Mouse (Mus musculus): Measurements from ENCODE around the gene Hectd3. TPM values are rescaled to one million over a fixed set of nuclear protein-coding genes. Genes with fewer than 3 reads are reported as not detected.
A peak's percentile ranks its signal among the peaks of the same experiment; 100 is the strongest.

Hectd3 gene
- total and polyA plus RNA-seq, 2 experiments from 2014 or later, result 5.6 to 14.4 TPM

GRCm38 (mm10) chr4:117039925-117040687 is 45.0 kb downstream of the Hectd3 start:
- no peaks in the 10 kb centered on the region for H3K36me3 ChIP-seq (replicated peaks; ENCODE audit: control insufficient read depth, insufficient read depth, low read length)
- no peak overlapping the region for H3K4me2 ChIP-seq (ENCODE audit: low read depth, low read length)
- H3K4me3 ChIP-seq (ENCODE audit: low read depth, low read length), result no peak overlapping the region
- H3K9me3 ChIP-seq (replicated peaks; ENCODE audit: control insufficient read depth, low read length), result no peaks in the 10 kb centered on the region
- 51% methylated on average over 9 of the region's 9 CpGs for WGBS
- H3K4me1 ChIP-seq (ENCODE audit: control insufficient read depth, insufficient read depth), result no peaks in the 10 kb centered on the region; the same call in 1 of the 2 replicates
- H3K9ac ChIP-seq (replicated peaks; ENCODE audit: low read depth, low read length), result no peak overlapping the region
- H3K27me3 ChIP-seq (ENCODE audit: control insufficient read depth, insufficient read depth, low read length), result no peaks in the 10 kb centered on the region
- DNase-seq (ENCODE audit: low spot score) (no peak), ATAC-seq (ENCODE audit: insufficient read depth, low read depth) (no peak)
- H3K27ac ChIP-seq (ENCODE audit: low read depth), result peak overlapping the region; percentile 36
- TF ChIP-seq EP300 (IDR thresholded peaks at IDR 0.05; ENCODE audit: low read depth), result no peak
- no peak for TF ChIP-seq CTCF (IDR thresholded peaks at IDR 0.05; ENCODE audit: low read depth)

GRCm38 (mm10) chr4:117040791-117041190 is 45.7 kb downstream of the Hectd3 start:
- Histone ChIP-seq H3K27ac (ENCODE audit: low read depth) (peak overlapping the region; percentile 36), H3K4me2 (ENCODE audit: low read depth, low read length) (no peak overlapping the region), H3K4me1 (ENCODE audit: control insufficient read depth, insufficient read depth) (no peaks in the 10 kb centered on the region; the same call in 1 of the 2 replicates), H3K36me3 (replicated peaks; ENCODE audit: control insufficient read depth, insufficient read depth, low read length) (no peaks in the 10 kb centered on the region), H3K27me3 (ENCODE audit: control insufficient read depth, insufficient read depth, low read length) (no peaks in the 10 kb centered on the region), H3K9me3 (replicated peaks; ENCODE audit: control insufficient read depth, low read length) (no peaks in the 10 kb centered on the region), H3K4me3 (ENCODE audit: low read depth, low read length) (no peak overlapping the region), H3K9ac (replicated peaks; ENCODE audit: low read depth, low read length) (no peak overlapping the region)
- TF ChIP-seq EP300 (IDR thresholded peaks at IDR 0.05; ENCODE audit: low read depth) (no peak), CTCF (IDR thresholded peaks at IDR 0.05; ENCODE audit: low read depth) (no peak)
- no peak for ATAC-seq (ENCODE audit: insufficient read depth, low read depth)
- DNase-seq (ENCODE audit: low spot score), result no peak
- 29% methylated on average over 1 of the region's 1 CpGs for WGBS

- Histone ChIP-seq H3K36me3 (replicated peaks; ENCODE audit: control insufficient read depth, insufficient read depth, low read length) (no peaks in the 10 kb centered on the region), H3K27me3 (ENCODE audit: control insufficient read depth, insufficient read depth, low read length) (no peaks in the 10 kb centered on the region), H3K9ac (replicated peaks; ENCODE audit: low read depth, low read length) (no peak overlapping the region), H3K4me2 (ENCODE audit: low read depth, low read length) (no peak overlapping the region), H3K9me3 (replicated peaks; ENCODE audit: control insufficient read depth, low read length) (no peaks in the 10 kb centered on the region), H3K4me3 (ENCODE audit: low read depth, low read length) (no peak overlapping the region), H3K4me1 (ENCODE audit: control insufficient read depth, insufficient read depth) (no peaks in the 10 kb centered on the region; the same call in 1 of the 2 replicates), H3K27ac (ENCODE audit: low read depth) (peak overlapping the region; percentile 36)
- DNase-seq (ENCODE audit: low spot score) (peak; percentile 53), ATAC-seq (ENCODE audit: insufficient read depth, low read depth) (peak; percentile 30; the same call in 1 of the 2 replicates)
- WGBS, result 40% methylated on average over 4 of the region's 4 CpGs
- TF ChIP-seq CTCF (IDR thresholded peaks at IDR 0.05; ENCODE audit: low read depth) (no peak), EP300 (IDR thresholded peaks at IDR 0.05; ENCODE audit: low read depth) (no peak)
Observed at GRCm38 (mm10) chr4:117041283-117041721, 46.2 kb downstream of the Hectd3 start.

- whole genome bisulfite sequencing, result 44% methylated on average over 3 of the region's 3 CpGs
- Histone ChIP-seq H3K4me1 (ENCODE audit: control insufficient read depth, insufficient read depth) (no peaks in the 10 kb centered on the region), H3K9ac (replicated peaks; ENCODE audit: low read depth, low read length) (no peak overlapping the region), H3K36me3 (replicated peaks; ENCODE audit: control insufficient read depth, insufficient read depth, low read length) (0 out of 2 replicates have a peak, but pooled peaks cover 7% of the 10 kb centered on the region), H3K9me3 (replicated peaks; ENCODE audit: control insufficient read depth, low read length) (no peaks in the 10 kb centered on the region), H3K27ac (ENCODE audit: low read depth) (no peak overlapping the region), H3K27me3 (ENCODE audit: control insufficient read depth, insufficient read depth, low read length) (no peaks in the 10 kb centered on the region), H3K4me2 (ENCODE audit: low read depth, low read length) (no peak overlapping the region), H3K4me3 (ENCODE audit: low read depth, low read length) (no peak overlapping the region)
- DNase-seq (ENCODE audit: low spot score), result peak; percentile 70
- no peak for TF ChIP-seq EP300 (IDR thresholded peaks at IDR 0.05; ENCODE audit: low read depth)
- TF ChIP-seq CTCF (IDR thresholded peaks at IDR 0.05; ENCODE audit: low read depth), result no peak
- no peak for ATAC-seq (ENCODE audit: insufficient read depth, low read depth)
Observed at GRCm38 (mm10) chr4:117048836-117049235, 53.7 kb downstream of the Hectd3 start.

- no peak overlapping the region for H3K9ac ChIP-seq (replicated peaks; ENCODE audit: low read depth, low read length)
- H3K27me3 ChIP-seq (ENCODE audit: control insufficient read depth, insufficient read depth, low read length), result no peaks in the 10 kb centered on the region
- H3K4me3 ChIP-seq (ENCODE audit: low read depth, low read length), result no peak overlapping the region
- ATAC-seq (ENCODE audit: insufficient read depth, low read depth) (no peak), DNase-seq (ENCODE audit: low spot score) (no peak)
- 95% methylated on average over 1 of the region's 1 CpGs for WGBS
- H3K27ac ChIP-seq (ENCODE audit: low read depth), result peak overlapping the region; percentile 43; the same call in 1 of the 2 replicates
- no peaks in the 10 kb centered on the region for H3K9me3 ChIP-seq (replicated peaks; ENCODE audit: control insufficient read depth, low read length)
- no peaks in the 10 kb centered on the region for H3K4me1 ChIP-seq (ENCODE audit: control insufficient read depth, insufficient read depth)
- TF ChIP-seq EP300 (IDR thresholded peaks at IDR 0.05; ENCODE audit: low read depth) (no peak), CTCF (IDR thresholded peaks at IDR 0.05; ENCODE audit: low read depth) (no peak)
- 0 out of 2 replicates have a peak, but pooled peaks cover 7% of the 10 kb centered on the region for H3K36me3 ChIP-seq (replicated peaks; ENCODE audit: control insufficient read depth, insufficient read depth, low read length)
- no peak overlapping the region for H3K4me2 ChIP-seq (ENCODE audit: low read depth, low read length)
Observed at GRCm38 (mm10) chr4:117049485-117049884, 54.4 kb downstream of the Hectd3 start.
